Mouse (Mus musculus) lung, postnatal 10 days (tissue): ENCODE measurements around the gene Dennd4a.
A peak's percentile ranks its signal among the peaks of the same experiment; 100 is the strongest.

Experiments
- DNase-seq: peaks from one replicate; pipeline ENCODE4 v3.0.0; 2021

The Dennd4a gene

DNA sequence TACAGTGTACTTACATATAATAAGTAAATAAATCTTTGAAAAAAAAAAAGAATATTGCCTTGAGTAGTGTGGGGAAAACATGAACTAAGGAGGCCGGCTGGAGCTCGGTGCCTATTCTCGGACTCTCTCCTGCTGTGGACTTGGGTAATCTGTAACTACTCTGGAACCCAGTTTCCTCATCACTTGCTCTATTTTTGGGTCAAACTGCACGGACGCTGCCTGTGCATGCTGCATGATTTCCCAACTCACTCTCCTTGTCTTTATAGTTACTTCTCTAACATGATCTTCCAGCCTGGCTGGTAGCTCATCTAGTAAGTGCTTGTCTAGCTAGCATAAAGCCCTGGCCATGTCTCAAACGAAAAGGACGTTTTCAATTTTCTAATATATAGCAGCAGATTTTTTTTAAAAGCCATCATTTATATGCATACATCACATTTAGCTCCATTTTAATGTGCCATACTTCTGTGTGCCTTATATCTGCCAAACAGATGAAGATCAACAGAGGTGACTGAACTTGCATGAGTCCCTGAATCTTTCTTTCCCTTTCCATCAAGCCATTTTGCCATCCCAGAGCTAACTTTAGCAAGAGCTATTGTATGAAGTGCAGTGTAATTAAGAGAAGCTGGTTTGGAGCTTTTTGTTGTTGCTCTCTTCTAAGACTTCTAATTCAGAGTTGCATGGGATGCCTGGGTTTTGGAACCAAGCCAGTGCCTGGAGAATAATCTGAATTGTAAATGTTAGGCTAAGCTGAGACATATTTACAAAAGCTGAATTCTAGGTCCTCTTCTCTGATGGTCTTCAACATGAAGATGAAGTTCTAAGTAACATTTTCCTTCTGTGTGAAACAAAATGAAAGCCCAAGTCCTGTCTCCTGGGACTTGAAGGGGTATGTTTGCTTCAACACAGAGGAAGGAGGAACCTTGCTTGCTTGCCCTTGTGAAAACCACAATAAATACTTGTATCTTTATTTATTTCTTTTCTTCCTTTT is 20.2 kb upstream of the Dennd4a start:
- DNase-seq: peak; percentile 64

DNA sequence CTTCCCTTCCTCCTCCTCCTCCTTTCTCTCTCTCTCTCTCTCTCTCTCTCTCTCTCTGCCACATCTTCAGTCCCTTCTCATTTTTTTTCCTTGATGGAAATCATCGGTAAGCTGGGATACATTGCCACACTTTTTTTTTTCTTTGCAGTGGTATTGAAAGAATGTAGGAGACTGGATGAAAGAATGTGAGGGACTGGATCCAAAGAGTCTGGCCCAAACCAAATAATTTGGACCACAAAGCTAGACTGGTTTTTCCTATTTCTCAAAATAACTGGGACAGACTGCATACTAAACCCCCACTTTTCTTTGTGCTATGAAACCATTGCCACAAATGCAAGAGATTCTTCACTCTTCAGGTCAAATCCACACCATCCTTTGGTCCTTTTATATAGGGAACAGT is 19.5 kb upstream of the Dennd4a start:
- DNase-seq: peak; percentile 35

DNA sequence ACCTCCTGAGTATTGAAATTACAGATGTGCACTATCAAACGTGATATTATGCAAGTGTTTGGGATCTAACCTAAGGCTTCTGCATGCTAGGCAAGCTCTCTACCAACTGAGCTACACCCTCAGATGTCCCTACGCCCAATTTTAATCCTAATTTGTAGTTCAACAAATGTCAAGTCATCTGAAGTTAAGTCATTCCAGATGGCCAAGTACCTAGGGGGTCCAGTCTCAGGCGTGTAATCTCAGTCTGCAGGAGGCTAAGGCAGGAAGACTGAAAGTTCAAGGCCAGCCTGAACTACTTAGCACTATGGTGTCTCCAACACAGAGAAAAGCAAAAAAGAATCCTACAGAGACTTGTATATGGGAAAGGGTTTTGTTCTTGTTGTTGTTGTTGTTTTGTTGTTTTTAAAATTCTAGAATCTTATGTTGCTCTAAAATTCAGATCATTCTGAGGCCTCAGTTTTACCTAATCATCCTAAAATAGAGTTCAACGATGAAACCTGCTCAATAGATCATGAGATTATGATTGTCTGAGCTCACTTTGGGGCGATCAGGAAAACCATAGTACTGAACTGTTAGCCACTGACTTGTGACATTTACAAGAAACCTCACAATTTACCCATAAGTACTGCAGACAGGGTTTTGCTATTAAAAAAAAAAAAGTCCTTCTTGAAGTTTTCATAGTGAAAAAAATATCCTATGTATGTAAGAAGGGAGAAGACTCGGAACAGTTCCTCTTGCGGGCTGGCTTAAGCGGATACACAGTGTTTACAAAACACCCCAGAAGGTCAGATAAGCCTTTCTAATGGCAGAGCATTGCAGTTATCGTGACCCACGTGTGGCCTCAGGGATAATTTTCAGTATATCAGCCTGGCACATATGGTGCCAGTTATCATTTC is 18.5 kb upstream of the Dennd4a start:
- DNase-seq: no peak

DNA sequence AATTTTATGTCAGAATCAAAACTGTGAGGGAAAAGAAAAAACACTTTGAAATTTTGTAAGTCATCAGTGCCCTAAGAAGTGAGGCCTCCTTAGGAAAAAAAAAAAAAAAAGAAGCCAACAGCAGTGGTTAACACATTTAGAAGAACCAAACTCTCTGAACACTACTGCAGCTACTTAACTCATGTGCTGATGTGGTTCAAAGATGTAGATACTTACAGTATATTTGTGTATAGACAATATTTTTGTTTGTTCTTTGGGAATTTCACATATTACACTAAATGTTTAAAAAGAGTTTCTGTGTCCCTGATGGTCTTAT is 17.9 kb upstream of the Dennd4a start:
- DNase-seq: no peak

DNA sequence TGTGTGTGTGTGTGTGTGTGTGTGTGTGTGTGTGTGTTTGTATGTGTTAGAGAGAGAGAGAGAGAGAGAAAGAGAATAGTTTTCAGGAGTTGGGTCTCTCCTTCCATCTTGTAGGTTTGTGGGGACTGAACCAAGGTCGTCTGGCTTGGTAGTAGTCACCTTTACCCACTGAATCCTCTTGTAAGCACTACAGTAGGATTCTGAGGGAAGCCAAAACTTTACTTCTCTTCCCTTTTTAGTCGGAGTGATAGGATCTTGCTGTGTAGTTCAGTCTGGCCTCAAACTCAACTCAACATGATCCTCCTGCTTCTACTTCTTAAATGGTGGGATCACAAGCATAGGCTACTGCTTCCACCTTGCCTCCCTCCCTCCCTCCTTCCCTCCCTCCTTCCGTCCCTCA is 17.3 kb upstream of the Dennd4a start:
- no peak for DNase-seq

DNA sequence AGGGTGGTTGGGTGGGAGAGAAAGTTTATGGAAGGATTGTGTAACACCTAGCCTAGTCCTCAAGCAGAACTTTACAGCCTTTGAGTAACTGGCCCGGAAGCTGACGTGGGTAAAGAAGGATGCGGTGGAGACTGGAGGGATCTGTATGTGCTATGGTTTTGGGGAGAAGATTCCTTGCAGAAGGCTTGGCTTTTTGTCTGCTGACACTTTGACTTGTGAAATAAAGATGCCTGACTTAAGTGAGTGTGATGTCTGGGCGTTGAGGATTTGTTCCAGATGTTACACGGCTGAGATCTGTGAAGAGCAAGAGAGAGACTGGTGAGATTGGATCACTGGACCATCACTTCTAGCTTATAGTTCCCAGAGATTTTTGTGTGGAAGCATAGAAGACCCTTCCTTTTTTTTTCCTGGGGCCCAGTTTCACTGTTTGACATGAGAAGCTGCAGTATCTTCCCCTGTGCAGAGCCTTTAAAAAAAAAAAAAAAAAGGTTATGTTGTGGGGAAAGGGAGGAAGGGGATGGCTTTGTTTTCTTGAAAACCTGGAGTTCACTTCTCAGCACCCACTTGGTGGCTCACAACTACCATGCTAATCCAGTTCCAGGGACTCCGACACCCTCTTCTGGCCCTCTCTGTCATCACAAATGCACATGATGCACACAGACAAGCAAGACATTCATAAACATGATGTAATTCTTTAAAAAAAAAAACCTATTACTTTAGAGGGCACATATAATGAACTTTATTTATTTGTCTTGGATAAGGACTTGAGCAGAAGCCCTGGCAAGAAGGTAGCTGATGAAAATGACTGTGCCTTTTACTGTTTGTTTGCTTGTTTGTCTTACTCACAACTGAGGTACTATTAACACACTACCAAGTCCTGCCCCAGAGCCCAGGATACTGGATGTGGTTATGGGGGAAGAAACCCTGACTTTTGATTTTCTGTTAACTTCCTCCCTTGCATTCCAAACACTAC is 16.4 kb upstream of the Dennd4a start:
- DNase-seq: peak; percentile 83

DNA sequence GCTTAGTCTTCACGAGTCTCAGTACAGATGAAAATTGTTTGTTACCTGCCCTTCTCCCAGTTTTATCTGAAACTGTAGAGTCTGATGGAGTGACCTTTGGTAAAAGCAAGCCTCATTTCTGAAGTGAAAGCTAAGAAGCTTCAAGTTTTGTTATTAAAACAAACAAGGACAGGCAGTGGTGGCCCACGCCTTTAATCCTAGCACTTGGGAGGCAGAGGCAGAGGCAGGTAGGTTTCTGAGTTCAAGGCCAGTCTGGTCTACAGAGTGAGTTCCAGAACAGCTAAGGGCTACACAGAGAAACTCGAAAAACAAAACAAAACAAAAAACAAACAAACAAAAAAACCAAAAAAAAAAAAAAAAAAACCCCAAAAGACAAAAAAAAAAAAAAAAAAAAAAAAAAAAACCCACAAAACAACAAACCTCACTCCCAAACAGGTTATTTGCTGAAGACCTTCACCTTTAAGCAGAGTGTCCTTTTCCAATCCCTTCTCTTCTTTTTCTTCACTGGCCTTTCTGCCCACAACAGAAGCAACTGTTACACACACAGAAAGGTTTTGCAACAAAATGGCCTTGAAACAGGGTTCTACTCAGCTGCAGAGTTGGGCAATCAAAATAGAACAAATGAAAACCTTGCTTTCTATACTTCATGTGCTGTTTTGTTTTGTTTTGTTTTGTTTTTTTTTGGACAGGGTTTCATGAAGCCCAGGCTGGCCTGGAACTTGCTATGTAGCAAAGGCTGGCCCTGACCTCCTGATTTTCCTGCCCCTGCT is 15.1 kb upstream of the Dennd4a start:
- DNase-seq: no peak

DNA sequence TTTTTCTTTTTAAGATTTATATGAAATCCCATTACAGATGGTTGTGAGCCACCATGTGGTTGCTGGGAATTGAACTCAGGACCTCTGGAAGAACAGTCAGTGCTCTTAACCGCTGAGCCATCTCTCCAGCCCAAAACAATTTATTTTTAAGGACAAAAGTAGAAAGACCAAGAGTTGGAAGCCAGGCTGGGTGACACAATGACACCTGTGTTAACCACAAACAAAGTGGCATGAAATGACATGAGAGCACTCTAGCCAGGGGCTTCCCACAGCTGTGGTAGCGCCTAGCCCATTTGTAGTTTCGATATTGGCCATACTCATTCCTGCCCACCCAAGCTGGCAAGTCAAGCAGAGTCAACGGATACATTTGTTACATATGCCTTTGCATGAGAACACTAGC is 13.7 kb upstream of the Dennd4a start:
- no peak for DNase-seq

DNA sequence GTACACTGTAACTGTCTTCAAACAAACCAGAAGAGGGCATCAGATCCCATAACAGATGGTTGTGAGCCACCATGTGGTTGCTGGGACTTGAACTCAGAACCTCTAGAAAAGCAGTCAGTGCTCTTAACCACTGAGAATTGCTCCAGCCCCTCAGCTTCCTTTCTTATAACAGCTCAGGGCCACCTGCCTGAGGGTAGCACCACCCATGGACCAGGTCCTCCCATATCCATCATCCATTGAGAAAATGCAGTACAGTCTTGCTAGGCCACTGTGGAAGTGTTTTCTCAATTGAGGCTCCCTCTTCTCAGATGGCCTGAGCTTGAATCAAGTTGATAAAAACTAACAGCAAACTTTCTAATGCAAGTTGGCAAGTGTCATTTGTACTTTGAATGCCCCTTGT is 13.0 kb upstream of the Dennd4a start:
- no peak for DNase-seq

DNA sequence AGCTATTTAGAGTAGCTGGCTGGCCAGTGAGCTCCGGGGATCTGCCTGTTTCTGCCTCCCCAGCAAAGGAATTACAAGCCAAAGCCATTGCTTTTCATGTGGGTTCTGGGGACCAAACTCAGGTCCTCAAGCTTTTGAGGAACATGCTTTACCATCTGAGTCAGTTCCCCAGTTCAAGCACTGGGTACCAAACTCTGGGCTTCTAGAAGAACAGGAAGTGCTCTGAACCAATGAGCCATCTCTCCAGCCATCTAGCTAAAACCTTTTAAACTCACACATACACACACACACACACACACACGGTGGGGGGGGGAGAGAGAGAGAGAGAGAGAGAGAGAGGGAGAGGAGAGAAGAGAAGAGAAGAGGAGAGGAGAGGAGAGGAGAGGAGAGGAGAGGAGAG is 12.3 kb upstream of the Dennd4a start:
- no peak for DNase-seq

DNA sequence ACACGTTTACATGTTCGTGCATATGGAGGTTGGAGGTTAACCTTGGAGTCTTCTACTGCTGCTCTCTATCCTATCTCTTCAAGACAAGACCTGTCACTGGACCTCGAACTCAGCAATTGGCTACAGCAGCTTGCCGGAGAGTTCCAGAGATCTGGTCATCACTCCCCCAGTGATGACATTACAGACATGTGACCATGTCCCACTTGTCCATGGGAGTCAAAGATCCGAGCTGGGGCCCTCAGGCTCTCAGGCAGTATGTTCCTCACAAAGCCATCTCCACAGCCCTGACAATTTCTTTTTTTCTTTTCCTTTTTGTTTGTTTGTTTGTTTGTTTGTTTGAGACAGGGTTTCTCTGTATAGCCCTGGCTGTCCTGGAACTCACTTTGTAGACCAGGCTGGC is 11.6 kb upstream of the Dennd4a start:
- no peak for DNase-seq

DNA sequence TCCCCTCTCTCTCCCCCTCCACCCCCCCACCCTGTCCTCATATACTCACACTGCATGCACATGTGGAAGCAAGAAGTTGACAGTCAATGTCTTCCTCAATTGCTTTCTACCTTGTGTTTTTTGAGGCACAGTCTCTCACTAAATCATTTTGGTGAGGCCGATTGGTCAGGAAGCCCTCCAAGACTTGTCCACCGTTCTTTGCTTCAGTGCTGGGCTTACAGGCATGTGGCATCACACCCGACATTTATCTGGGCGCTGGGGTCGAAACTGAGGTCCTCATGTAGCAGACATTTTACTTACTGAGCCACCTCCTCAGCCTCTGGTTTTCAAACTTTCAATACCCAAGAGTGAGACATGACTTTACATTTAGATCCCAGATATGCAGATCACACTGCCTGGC is 8.6 kb upstream of the Dennd4a start:
- no peak for DNase-seq

DNA sequence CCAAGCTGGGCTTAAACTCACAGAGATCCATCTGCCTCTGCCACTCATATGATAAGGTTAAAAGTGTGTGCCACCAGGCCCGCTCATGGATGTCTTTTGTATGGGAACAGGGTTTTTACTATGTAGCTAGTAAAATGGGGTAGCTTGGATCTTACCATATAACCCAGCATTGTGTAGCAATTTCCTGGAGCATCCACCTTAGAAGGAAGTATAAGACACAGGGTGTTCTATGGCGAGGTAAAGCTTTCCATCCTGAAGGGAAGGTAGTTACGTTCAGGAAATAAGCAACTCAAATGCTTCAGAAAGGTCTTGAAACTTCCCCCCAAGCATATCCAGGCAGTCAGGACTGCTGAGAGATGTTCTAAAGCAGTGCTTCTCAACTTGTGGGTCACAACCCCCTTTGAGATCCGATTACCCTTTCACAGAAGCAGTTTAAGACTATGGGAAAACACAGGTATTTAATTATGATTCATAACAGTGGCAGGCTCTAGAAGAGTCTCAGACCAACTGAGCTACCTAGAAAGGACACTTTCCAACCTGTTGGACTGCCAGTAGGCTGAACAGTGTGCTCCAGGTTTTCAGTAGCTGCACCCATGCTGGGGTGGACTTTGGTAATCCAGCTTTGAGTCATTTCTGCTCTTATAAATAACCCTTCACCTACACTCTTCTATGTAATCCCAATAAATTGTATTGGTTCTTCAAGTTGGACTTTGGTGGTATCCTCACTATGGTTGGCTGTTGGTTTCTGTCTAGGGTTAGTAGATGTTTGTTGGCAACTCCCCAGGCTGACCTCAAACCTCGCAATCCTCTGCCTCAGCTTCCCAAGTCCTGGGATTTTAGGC is 7.5 kb upstream of the Dennd4a start:
- no peak for DNase-seq

DNA sequence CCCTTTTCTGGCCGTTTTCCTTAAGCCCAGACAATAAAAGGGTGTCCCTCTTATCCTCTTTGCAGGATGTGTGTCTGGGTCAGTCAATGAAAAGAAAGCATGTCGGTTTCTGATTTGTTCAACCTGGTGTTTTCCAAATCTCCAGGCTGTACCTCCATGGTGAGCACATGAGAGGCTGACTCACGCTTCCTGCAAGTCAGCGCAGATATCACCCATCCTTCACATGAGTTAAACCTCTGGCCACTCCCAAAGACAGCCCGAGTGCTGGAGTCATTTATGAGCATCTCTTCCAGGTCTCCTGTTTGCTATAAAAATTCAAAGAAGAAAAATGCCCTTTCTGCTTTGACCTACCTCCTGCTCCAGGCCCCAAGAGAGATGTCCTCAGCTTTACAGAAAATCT is 5.3 kb upstream of the Dennd4a start:
- no peak for DNase-seq

DNA sequence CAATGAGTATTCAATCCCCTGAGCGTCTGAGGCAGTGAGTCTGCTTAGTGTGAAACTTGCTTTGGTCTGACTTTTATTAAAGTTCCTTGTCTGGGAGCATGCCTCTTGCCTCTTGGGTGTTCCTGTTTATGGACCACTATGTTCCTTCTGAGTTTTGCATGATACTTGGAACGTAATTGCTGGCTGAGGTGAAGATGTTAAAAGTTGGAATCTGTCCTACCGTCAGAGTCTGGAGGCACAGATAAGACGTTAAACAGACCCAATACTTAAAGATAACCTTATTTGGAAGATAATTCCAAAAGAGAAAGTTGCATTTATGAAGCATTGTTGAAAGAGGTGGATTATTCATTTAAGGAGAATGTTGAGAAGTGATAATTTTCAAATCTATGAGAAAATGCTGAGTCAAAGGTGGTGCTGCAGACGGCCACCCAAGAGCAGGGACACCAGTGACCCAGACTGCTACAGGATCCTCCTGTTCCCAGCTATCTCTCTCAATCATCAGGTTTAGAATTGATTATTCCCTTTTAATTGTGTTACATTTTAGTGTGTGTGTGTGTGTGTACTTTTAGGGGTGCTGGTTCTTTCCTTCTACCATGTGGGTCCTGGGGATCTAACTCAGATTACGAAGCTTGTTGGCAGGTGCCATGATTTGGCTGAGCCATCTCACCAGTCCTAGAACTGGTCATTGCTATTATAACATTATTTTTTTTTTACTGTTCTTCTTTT is 4.6 kb upstream of the Dennd4a start:
- no peak for DNase-seq

DNA sequence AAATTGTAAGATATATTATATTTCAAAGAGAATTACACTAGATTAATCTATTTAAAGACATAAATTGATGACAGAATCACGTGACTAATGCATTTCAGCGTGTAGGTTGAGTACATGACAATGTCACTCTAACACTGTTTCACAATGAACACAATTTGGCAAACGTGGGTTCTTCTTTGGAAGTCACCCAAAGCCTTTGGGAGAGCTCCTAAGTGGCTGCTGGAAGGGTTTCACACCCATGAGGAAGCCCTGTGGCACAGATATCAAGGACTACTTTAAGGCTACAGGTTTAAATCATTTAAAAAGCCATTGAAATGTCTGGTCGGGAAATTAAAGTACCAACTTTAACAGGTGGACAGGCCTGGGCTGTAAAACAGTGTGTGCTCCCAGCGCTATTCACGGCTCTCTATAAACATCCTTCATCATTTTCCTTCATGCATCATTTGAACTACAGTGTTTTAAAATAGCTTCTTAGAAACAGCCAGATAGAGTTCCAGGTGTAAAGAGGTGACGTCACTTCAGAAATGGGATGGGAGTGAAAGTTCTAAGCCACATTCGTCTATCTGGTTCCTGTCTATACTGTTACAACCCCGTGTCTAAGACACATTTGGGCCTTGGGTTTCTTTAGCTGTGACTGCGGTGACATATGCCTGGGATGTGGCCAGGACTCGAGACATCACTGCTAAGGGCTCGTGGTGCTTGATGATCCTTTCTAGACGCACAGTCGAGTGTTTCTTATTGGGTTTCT is 3.9 kb upstream of the Dennd4a start:
- DNase-seq: no peak

DNA sequence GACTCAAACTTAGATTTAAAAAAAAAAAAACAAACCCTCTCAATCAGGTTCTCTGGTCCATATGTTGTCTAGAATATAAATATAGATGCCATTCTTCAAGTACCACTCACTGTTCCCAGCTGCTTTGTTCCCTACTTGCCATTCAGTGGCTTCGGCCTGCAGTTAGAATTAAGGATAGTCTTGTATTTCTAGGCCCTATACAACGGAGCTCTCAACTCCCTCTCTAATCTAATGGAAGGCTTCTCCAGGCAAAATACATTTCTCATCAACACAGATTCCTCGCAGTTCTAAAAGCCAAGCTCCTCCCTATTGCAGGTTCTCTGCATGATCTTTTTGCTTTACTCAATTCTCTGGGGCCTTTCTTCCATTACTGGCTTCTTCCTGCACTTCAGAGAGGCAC is 1.3 kb upstream of the Dennd4a start:
- DNase-seq: no peak

DNA sequence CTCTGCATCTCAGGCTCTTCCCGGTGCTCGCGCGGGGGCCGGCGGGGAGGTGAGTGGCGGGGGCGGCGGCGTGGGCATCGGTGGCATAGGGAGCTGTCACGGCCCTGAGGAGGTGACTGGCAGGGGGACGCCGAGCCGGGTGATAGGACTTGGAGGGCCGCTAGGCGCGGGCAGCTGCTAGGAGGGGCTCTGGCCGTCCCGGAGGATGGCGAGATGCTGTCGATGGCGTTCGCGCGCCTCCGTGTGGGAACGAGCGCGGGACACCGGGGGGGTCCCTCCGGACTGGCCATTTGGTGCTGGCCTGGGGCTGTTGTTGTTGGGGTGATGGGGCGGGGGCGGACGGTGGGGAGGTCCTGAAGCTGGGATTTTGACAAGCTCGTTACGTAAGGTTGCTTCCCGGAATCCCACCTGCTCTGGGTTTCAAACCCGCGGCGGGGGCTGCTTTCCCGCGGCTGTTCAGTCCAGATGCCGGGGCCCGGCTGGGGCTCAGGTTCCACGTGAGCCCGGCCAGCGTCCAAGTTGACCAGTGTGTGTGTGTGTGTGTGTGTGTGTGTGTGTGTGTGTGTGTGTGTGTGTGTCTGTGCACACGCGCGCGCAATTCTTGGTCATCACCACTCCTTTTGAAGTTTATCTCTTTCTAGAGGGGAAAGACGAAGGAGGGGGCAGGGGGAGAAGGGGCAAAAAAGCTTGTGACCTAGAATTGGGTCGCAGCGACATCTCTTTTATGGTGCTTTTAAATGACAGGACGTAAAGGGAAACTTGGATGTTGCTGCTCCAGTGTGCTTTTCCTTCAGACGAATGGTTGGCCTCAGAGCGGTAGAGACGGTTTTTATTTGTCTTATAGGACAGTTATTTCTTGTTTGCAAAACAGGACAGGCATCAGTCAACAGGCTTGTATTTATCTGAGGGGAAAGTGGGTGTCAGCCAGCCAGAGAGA is 666 bp downstream of the Dennd4a start:
- DNase-seq: peak; percentile 63
